Mouse (Mus musculus) lung, adult 2 months (tissue): ENCODE measurements around the gene Ccp110. TPM values are rescaled to one million over a fixed set of nuclear protein-coding genes. Genes with fewer than 3 reads are reported as not detected.

ENCODE experiments used
- DNase-seq: peaks from one replicate; pipeline ENCODE4 v3.0.0; 2022
- H3K4me1 ChIP-seq: fragments of 200-500 bp; 2 replicates; pipeline ENCODE4 v1.6.1; 2011; ENCODE audit warnings: low read length; ENCODE audit not compliant: control insufficient read depth, insufficient read depth
- H3K4me3 ChIP-seq: fragments of 200-500 bp; replicated peaks from 2 replicates; pipeline ENCODE3; 2011; ENCODE audit warnings: low read depth, mild to moderate bottlenecking, control low read depth, low read length; ENCODE audit errors: extremely low read depth
- CTCF ChIP-seq: fragments of 200-500 bp; IDR thresholded peaks from 2 replicates; pipeline ENCODE4 v1.5.1; 2011; ENCODE audit warnings: mild to moderate bottlenecking, low read length, control low read depth; ENCODE audit not compliant: insufficient read depth
- POLR2A ChIP-seq: fragments of 200-500 bp; IDR thresholded peaks from 2 replicates; pipeline ENCODE4 v1.6.1; 2011; ENCODE audit warnings: low read depth, mild to moderate bottlenecking, control low read depth, low read length, borderline replicate concordance; ENCODE audit errors: extremely low read depth
- WGBS: fragments of 180-500 bp; shearing (Covaris S2); methylation state at CpG from one replicate; pipeline ENCODE4 v1.1.7; 2018; 5-methylcytosine and 5-hydroxymethylcytosine counted together
- polyA plus RNA-seq: library from polyadenylated mRNA; depleted of rRNA; stranded (reverse); fragments of >200 nt; gene quantifications from 2 replicates; pipeline ENCODE4 v1.2.3, GENCODE M21; 2012; rRNA removed

Gene Ccp110
- polyA plus RNA-seq, 1 experiment, result 6.8 TPM

DNA sequence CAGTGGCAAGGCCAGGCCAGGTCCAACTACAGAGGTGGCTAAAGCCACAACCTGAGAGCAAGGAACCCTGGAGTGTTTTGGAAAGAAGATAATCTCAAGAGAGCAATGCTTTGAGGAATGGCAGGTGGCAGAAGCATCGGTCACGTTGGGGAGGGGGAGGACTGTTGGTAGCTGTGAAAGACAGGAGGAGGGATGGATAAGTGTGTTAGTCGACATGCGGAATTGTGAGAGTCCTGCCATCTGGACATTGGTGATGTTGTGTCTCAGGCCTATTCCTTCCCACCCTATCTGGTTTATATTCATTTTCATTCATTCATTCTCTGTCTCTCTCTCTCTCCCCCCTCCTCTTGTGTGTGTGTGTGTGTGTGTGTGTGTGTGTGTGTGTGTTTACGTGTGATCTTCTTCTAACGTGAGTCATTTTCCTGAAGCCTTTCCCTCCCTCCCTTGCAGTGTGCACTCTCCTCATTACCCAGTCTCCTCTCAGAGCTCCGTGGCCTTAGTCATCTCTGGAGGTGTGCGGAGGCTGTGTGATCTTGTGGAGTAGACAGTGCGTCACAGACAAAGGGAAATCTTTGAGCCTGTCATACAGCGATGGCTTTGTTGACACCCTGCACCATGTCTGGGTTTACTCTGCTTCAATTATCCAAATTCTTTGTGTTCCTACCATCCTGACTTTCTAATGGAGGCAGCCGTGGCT is 71.1 kb downstream of the Ccp110 start:
- 85% methylated on average over 11 of the region's 11 CpGs for WGBS
- DNase-seq, result no peak

DNA sequence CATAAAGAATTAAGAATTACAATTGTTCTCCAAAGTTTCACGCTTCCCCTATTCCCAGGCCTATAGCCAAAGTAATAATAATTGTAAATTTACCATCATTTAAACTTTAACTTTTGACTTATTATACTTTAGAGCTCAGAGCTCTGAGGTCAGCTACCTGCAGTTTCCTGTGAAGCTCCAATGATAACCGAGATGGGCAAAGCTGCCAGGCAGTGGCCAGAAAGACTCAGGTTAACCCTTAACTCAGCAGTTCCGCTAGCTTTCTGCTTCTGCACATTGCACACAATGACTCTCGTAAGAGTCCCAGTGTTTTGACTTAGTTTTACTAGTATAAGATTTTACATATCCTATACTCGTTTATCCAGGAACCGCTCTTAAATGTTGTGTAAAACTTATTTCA is 73.7 kb downstream of the Ccp110 start:
- DNase-seq, result no peak
- no peaks in the 10 kb centered on the region for H3K4me1 ChIP-seq

More for the DNA sequence above, 71.1 kb downstream of the Ccp110 start:
- no peak overlapping the region for H3K4me3 ChIP-seq
- H3K4me1 ChIP-seq, result no peaks in the 10 kb centered on the region
- TF ChIP-seq POLR2A, result no peak
- no peak for TF ChIP-seq CTCF

More for the DNA sequence above, 73.7 kb downstream of the Ccp110 start:
- TF ChIP-seq POLR2A, result no peak
- no peak for TF ChIP-seq CTCF
- 86% methylated on average over 6 of the region's 6 CpGs for WGBS
- no peak overlapping the region for H3K4me3 ChIP-seq

Other genes with a start within 250 kb of the Ccp110 start
- 60.9 and 84.2 TPM in 2 replicates for gene Itpripl2, start 220.6 kb upstream of the Ccp110 start, polyA plus RNA-seq
- 29.2 and 41.4 TPM in 2 replicates for gene Coq7, start 179.2 kb upstream of the Ccp110 start, polyA plus RNA-seq
- gene Tmc7, start 127.8 kb upstream of the Ccp110 start, polyA plus RNA-seq, result 1.3 and 1.5 TPM in 2 replicates
- gene Tmc5, start 115.3 kb upstream of the Ccp110 start, polyA plus RNA-seq, result 0.57 and 1.1 TPM in 2 replicates
- gene Gde1, start 6.8 kb upstream of the Ccp110 start, polyA plus RNA-seq, result 307 and 574 TPM in 2 replicates
- 40.1 and 41.7 TPM in 2 replicates for gene Vps35l, start 27.7 kb downstream of the Ccp110 start, polyA plus RNA-seq
- gene Iqck, start 143.2 kb downstream of the Ccp110 start, polyA plus RNA-seq, result 4.6 and 4.8 TPM in 2 replicates
- gene Knop1, start 143.7 kb downstream of the Ccp110 start, polyA plus RNA-seq, result 5.5 and 9.5 TPM in 2 replicates